Mouse (Mus musculus) stomach, postnatal 0 days (tissue): ENCODE measurements around the gene Nufip2. TPM values are rescaled to one million over a fixed set of nuclear protein-coding genes. Genes with fewer than 3 reads are reported as not detected.
"Not testable (repeated sequence)": the region's sequence is repeated elsewhere in the genome, so short reads cannot be mapped to it uniquely, and the experiment has no call there.

Experiments
- ATAC-seq: fragments of 200-750 bp; cut with Nextera tagmentation; 2 replicates; pipeline ENCODE4 v1.8.0; 2017; ENCODE audit not compliant: low FRiP score, low TSS enrichment
- DNase-seq: peaks from one replicate; pipeline ENCODE4 v3.0.0-alpha.2; 2016; ENCODE audit warnings: low spot score
- H3K27ac ChIP-seq: fragments of 300-500 bp; sonication (generic); replicated peaks from 2 replicates; pipeline ENCODE4 v1.5.1; 2014; ENCODE audit warnings: mild to moderate bottlenecking, control low read depth
- H3K27me3 ChIP-seq: fragments of 300-500 bp; sonication (generic); 2 replicates; pipeline ENCODE4 v1.6.1; 2014; ENCODE audit warnings: low read length; ENCODE audit not compliant: control insufficient read depth, insufficient read depth
- H3K36me3 ChIP-seq: fragments of 300-500 bp; sonication (generic); 2 replicates; pipeline ENCODE4 v1.6.1; 2014; ENCODE audit warnings: low read length, mixed read lengths; ENCODE audit not compliant: control insufficient read depth, insufficient read depth
- H3K4me1 ChIP-seq: fragments of 300-500 bp; sonication (generic); replicated peaks from 2 replicates; pipeline ENCODE4 v1.6.1; 2014; ENCODE audit warnings: antibody characterized with exemption; ENCODE audit not compliant: control insufficient read depth, insufficient read depth
- H3K4me2 ChIP-seq: fragments of 300-500 bp; sonication (generic); replicated peaks from 2 replicates; pipeline ENCODE4 v1.6.1; 2014; ENCODE audit warnings: low read depth, mild to moderate bottlenecking, control low read depth, moderate library complexity
- H3K4me3 ChIP-seq: fragments of 300-500 bp; sonication (generic); 2 replicates; pipeline ENCODE4 v1.5.1; 2014; ENCODE audit warnings: low read depth, low read length, control low read depth
- H3K9ac ChIP-seq: fragments of 300-500 bp; sonication (generic); 2 replicates; pipeline ENCODE4 v1.6.1; 2014; ENCODE audit warnings: mild to moderate bottlenecking, low read length, control low read depth, mixed read lengths
- H3K9me3 ChIP-seq: fragments of 300-500 bp; sonication (generic); 2 replicates; pipeline ENCODE4 v1.6.1; 2016; ENCODE audit warnings: low read length; ENCODE audit not compliant: control insufficient read depth
- CTCF ChIP-seq: IDR thresholded peaks from 2 replicates; pipeline ENCODE4 v1.5.1; 2016; ENCODE audit warnings: antibody characterized with exemption, low read depth, mild to moderate bottlenecking, moderate library complexity
- EP300 ChIP-seq: optimal IDR thresholded peaks from 2 replicates; pipeline ENCODE3; 2016; ENCODE audit warnings: antibody characterized with exemption
- WGBS: fragments of 180-500 bp; shearing (Covaris S2); extraction: QIAGEN DNeasy Blood & Tissue Kit; methylation state at CpG from one replicate; pipeline ENCODE4 v1.1.7; 2014; 5-methylcytosine and 5-hydroxymethylcytosine counted together
- polyA plus RNA-seq: library from polyadenylated mRNA; unstranded; fragments of >200 nt; fragmentation: Nextera tagmentation; extraction: Ambion mirVana; gene quantifications from 2 replicates; pipeline ENCODE4 v1.2.1, GENCODE M21; 2015

Gene Nufip2
- polyA plus RNA-seq, 1 experiment from 2014 or later, result 2.8 TPM

GRCm38 (mm10) chr11:77746652-77747051, 60.7 kb downstream of the Nufip2 start:
- Histone ChIP-seq H3K27ac (no peak overlapping the region), H3K9me3 (no peaks in the 10 kb centered on the region), H3K4me1 (no peaks in the 10 kb centered on the region), H3K27me3 (no peaks in the 10 kb centered on the region), H3K4me2 (no peak overlapping the region), H3K9ac (no peak overlapping the region), H3K4me3 (no peak overlapping the region), H3K36me3 (no peaks in the 10 kb centered on the region)
- 71% methylated on average over 4 of the region's 4 CpGs for WGBS
- TF ChIP-seq CTCF, result no peak
- no peak for TF ChIP-seq EP300
- ATAC-seq, result no peak
- DNase-seq, result no peak

DNA sequence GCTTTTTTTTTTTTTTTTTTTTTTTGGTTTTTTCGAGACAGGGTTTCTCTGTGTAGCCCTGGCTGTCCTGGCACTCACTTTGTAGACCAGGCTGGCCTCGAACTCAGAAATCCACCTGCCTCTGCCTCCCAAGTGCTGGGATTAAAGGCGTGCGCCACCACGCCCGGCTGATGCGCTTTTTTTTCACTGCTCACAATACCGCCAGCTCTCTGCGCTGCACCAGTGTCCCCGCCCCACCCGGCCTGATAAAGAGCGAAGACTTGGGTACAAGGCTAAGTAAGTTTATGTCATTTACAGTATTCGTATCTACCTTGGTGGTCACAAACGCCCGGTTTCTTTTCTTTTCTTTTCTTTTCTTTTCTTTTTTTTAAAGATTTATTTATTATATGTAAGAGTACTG, 61.1 kb downstream of the Nufip2 start:
- H3K27me3 ChIP-seq, ATAC-seq, H3K9ac ChIP-seq, H3K4me1 ChIP-seq, H3K36me3 ChIP-seq, H3K4me2 ChIP-seq, DNase-seq, H3K27ac ChIP-seq, H3K4me3 ChIP-seq, H3K9me3 ChIP-seq: not testable (repeated sequence)
- 94% methylated on average over 13 of the region's 15 CpGs for WGBS

DNA sequence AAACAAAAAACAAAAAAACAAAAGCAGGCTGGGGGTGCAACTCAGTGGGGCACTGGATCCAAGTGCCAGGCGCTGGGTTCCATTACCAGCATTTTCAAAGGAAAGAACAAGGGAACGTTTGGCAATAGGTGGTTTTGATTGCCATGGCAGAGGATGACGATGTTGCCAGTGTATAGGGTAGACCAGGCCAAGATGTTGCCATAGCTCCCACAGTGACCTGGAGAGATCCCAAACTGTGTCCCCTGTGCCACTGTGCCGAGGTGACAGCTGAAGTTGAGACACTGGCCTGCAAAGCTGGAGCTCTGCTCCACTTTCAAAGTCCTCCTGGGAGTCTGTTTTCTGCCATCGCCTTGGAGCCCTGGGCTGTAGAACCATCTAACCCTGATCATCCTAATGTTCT, 63.0 kb downstream of the Nufip2 start:
- DNase-seq (no peak), ATAC-seq (no peak)
- WGBS, result 89% methylated on average over 5 of the region's 5 CpGs
- no peak overlapping the region for H3K4me2 ChIP-seq
- H3K9ac ChIP-seq, result no peak overlapping the region
- no peaks in the 10 kb centered on the region for H3K36me3 ChIP-seq
- no peak for TF ChIP-seq EP300
- TF ChIP-seq CTCF, result no peak
- H3K4me1 ChIP-seq, result no peaks in the 10 kb centered on the region
- H3K9me3 ChIP-seq, result no peaks in the 10 kb centered on the region
- H3K27ac ChIP-seq, result no peak overlapping the region
- H3K27me3 ChIP-seq, result no peaks in the 10 kb centered on the region
- no peak overlapping the region for H3K4me3 ChIP-seq

GRCm38 (mm10) chr11:77752525-77752924, 66.6 kb downstream of the Nufip2 start:
- DNase-seq, result no peak
- Histone ChIP-seq H3K4me2 (no peak overlapping the region), H3K4me3 (no peak overlapping the region), H3K4me1 (no peaks in the 10 kb centered on the region), H3K9ac (no peak overlapping the region), H3K27me3 (no peaks in the 10 kb centered on the region), H3K36me3 (no peaks in the 10 kb centered on the region), H3K9me3 (no peaks in the 10 kb centered on the region), H3K27ac (no peak overlapping the region)
- no peak for TF ChIP-seq CTCF
- no peak for TF ChIP-seq EP300
- no peak for ATAC-seq
- WGBS, result 56% methylated on average over 5 of the region's 5 CpGs

- no peak overlapping the region for H3K4me2 ChIP-seq
- no peak overlapping the region for H3K9ac ChIP-seq
- ATAC-seq (no peak), DNase-seq (no peak)
- H3K27ac ChIP-seq, result no peak overlapping the region
- WGBS, result 68% methylated on average over 3 of the region's 3 CpGs
- no peaks in the 10 kb centered on the region for H3K36me3 ChIP-seq
- H3K4me1 ChIP-seq, result no peaks in the 10 kb centered on the region
- H3K27me3 ChIP-seq, result no peaks in the 10 kb centered on the region
- no peak overlapping the region for H3K4me3 ChIP-seq
- TF ChIP-seq EP300 (no peak), CTCF (no peak)
- H3K9me3 ChIP-seq, result no peaks in the 10 kb centered on the region
Measured at GRCm38 (mm10) chr11:77753469-77753868, 67.5 kb downstream of the Nufip2 start.

- Histone ChIP-seq H3K9me3 (no peaks in the 10 kb centered on the region), H3K4me2 (no peak overlapping the region), H3K27me3 (no peaks in the 10 kb centered on the region), H3K9ac (no peak overlapping the region), H3K27ac (no peak overlapping the region), H3K36me3 (no peaks in the 10 kb centered on the region), H3K4me3 (no peak overlapping the region), H3K4me1 (peaks cover 5% of the 10 kb centered on the region; the same call in 1 of the 2 replicates)
- ATAC-seq (no peak), DNase-seq (no peak)
- TF ChIP-seq EP300, result no peak
- TF ChIP-seq CTCF, result no peak
- 85% methylated on average over 4 of the region's 4 CpGs for WGBS
Measured at GRCm38 (mm10) chr11:77760031-77760430, 74.1 kb downstream of the Nufip2 start.
